Mouse (Mus musculus): ENCODE results near the gene Polr1a.

DNA sequence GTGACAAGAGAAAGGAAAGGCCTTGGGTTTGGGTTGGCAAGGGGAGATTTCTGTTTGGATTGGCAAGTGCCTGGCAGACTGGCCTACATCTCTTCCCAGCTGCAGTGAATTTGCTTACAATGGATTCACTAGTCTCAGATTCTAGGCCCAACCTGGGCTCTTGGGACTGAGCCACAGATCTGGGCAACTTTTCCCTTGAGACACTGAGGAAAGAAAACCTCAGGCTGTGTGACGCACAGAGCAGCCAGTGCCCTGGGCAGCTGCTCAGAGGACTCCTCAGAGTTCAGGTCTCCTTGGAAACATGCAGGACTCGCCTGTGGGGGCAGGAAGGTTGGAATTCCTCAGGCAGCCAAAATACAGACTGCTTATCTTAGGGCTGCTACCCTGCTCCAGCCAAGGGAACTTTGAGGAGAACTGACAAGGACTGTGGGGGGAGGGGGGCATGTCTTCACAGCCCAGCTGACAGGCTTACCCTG lies 25.3 kb downstream of the Polr1a start:
- TF ChIP-seq POLR2A (IDR thresholded peaks at IDR 0.05; ENCODE audit: control insufficient read depth, low read depth, low read length) (no peak), CTCF (IDR thresholded peaks at IDR 0.05; ENCODE audit: control insufficient read depth, insufficient read depth, insufficient replicate concordance, low read depth, low read length) (no peak)
